Mouse (Mus musculus) cerebral cortex, adult 2 months (tissue): ENCODE results near the gene Rbsn.

Experiments used
- WGBS: fragments of 180-500 bp; shearing (Covaris S2); methylation state at CpG from one replicate; pipeline ENCODE4 v1.1.7; 2018; 5-methylcytosine and 5-hydroxymethylcytosine counted together

The Rbsn gene

GRCm38 (mm10) chr6:92158801-92159200 is 55.9 kb downstream of the Rbsn start:
- WGBS, result 85% methylated on average over 3 of the region's 3 CpGs

GRCm38 (mm10) chr6:92153774-92154173 is 61.0 kb downstream of the Rbsn start:
- WGBS, result 68% methylated on average over 1 of the region's 1 CpGs

GRCm38 (mm10) chr6:92145881-92146280 is 68.8 kb downstream of the Rbsn start:
- WGBS, result 81% methylated on average over 4 of the region's 4 CpGs
